Mouse (Mus musculus) c-Kit-positive CD71-positive TER-119-negative erythroid progenitor cells, embryonic 14.5 days (primary cell): ENCODE data around the gene Kdf1.
A peak's percentile ranks its signal among the peaks of the same experiment; 100 is the strongest.
"Not testable (repeated sequence)": the region's sequence is repeated elsewhere in the genome, so short reads cannot be mapped to it uniquely, and the experiment has no call there.

Experiments
- DNase-seq: peaks from one replicate; pipeline ENCODE4 v3.0.0-alpha.2; 2013; ENCODE audit warnings: low read depth

Kdf1 gene

DNA sequence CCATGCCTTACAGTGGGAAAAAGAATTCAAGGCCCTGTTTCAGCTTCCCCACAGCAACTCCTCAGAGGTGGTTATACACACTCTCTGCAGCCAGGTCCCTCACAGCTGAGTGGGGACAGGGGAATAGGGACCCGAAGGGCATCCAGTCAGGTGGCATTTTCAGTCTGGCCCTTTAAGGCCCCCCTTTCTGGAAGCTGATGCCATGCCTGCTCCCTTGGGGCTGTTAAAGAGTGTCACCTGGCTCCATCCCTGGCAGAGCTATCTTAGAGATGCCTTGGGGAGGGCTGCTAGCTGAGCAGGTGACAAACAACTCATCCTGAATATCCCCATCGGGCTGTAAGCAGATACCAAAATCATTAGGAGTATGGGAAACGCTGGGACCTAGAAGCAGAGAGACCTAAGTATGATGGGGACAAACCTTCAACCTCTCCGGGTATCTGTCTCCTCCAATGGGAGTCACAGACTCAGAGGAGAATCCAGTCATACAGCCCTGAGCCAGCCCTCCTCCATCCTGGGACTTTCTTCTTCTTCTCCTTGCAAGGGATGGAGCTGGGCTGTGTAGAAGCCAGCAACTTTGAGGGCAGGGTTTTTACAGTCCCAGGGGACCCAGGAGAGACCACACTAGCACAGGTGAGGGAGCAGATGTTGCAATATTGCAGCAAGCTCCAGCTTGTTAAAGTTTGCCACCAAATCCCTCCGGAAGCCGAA lies 21.9 kb upstream of the Kdf1 start:
- DNase-seq: no peak

- DNase-seq: no peak
Observed at GRCm38 (mm10) chr4:133497461-133498159, 21.2 kb upstream of the Kdf1 start.

- DNase-seq: peak; percentile 53
Observed at GRCm38 (mm10) chr4:133498160-133498724, 20.5 kb upstream of the Kdf1 start, which contains the start of gene Trnp1. Gene Trnp1, minus strand, starts transcription at chr4:133498550.

GRCm38 (mm10) chr4:133501514-133501913 lies 17.2 kb upstream of the Kdf1 start:
- no peak for DNase-seq

DNA sequence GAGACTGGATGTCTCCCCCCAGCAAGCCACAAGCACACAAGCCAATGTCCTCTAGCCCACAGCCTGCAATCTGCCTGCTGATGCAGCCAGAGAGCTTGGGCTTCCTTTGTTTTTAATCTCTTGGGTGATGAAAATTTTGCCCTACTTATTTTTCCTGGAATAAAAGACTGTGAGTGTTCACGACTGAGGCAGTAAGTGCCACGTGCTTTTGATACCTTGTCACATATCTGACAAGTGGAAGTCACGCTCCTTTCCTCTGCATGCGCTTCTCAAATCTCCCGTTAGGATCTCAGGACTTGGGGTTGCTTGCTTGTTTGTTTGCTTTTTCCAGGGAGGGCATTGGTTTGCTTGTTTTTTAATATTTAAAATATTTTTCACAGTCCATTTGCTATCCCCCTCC lies 14.5 kb upstream of the Kdf1 start:
- DNase-seq: no peak

DNA sequence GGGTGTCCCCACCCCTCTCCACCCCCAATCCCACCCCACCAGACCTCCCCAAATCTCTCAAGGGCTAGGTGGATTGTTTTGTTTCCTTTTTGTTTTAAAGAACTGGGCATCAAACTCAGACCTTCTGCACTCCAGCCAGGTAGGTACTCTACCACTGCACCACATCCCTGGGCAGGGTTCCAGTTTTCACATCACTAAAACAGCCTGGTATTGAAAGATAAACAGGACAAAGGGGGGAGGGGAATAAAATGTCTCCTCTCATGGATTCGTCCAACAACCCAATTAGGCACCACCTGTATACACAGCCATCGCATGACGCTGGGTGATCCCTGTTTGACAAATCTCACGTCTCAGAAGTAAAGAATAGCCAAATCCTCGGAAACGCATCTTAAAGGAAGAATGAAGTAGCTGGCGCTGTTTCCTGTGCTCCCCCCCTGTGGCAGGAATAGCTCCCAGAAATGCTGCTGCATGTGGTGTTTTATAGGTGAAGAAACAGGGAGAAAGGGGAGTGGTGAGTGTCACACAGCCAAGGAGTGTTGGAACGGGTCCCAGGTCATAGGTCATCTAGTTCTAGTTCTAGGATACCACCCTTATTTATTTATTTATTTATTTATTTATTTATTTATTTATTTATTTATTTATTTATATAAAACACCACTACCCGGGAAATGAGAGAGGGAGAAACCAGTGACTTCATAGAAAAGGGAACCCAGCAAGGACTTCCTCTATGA lies 13.8 kb upstream of the Kdf1 start:
- no peak for DNase-seq

- DNase-seq: no peak
Observed at GRCm38 (mm10) chr4:133506573-133506972, 12.2 kb upstream of the Kdf1 start.

GRCm38 (mm10) chr4:133508990-133509389 lies 9.8 kb upstream of the Kdf1 start:
- DNase-seq: no peak

DNA sequence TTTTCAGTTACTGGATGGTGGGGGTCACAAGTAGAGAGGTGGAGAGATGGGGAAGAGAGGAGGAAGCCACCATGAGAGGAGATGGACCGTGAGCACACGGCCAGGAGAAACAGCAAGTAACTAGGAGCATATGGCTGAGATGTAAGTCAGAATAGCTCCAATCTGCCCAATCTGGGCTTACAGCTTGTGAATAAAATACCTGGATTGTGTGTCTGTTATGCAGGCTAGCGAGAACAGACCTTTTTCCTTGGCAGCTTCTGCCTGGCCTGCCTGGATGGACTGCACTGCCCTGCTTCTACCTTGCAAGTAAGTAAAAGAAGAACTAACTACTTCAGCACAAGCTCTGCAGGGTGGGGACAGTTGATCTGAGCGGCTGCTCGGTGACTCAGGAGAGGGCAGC lies 7.7 kb upstream of the Kdf1 start:
- DNase-seq: no peak

DNA sequence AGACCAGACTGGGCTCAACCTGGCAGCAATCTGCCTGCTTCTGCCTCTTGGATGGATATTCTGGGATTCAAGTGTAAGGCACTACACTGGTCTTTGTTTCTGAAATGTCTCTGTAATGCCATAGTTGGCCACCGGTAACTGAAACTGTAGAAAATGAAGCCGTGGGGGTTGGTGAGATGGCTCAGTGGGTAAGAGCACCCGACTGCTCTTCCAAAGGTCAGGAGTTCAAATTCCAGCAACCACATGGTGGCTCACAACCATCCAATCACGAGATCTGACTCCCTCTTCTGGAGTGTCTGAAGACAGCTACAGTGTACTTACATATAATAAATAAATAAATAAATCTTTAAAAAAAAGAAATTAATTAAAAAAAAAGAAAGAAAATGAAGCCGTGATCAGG lies 6.3 kb upstream of the Kdf1 start:
- DNase-seq: not testable (repeated sequence)

DNA sequence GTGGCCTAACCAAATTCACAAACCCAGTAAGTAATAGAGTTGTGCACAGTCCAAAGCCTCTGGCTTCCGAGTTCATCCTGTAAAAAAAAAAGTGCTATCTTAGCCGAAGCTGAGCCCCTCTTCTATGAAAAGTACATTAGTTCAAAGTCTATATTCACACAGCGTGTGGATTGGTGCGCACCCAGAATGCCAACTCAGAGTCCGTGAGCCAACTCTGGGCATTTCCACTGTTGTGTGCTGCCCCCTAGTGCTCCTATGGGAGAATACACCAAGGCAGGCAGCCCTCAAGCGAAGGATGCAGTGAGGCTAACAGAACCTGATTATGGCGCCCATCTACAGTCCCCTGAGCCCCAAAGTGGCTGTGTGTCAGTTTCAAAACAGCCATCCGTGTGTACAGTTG lies 5.8 kb upstream of the Kdf1 start:
- peak; percentile 61 for DNase-seq

DNA sequence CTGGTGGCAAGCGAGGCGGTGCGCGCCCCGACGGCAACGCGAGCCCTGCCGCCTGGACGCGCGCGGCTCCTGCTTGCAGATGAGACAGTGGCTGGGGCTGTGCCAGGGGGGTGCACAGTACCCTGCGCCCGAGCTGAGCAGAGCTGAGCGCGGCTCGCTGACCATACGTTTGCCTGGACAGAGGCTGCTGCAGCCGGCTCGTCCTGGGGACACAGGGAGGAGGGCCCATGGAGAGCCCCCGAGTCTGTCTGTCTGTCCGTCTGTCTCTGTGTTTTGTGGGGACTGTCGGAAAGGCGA lies 554 bp downstream of the Kdf1 start:
- no peak for DNase-seq

GRCm38 (mm10) chr4:133521502-133521901 lies 2.7 kb downstream of the Kdf1 start:
- no peak for DNase-seq

- DNase-seq: no peak
Observed at GRCm38 (mm10) chr4:133527788-133528187, 9.0 kb downstream of the Kdf1 start.

- no peak for DNase-seq
Observed at GRCm38 (mm10) chr4:133532777-133533176, 14.0 kb downstream of the Kdf1 start.

DNA sequence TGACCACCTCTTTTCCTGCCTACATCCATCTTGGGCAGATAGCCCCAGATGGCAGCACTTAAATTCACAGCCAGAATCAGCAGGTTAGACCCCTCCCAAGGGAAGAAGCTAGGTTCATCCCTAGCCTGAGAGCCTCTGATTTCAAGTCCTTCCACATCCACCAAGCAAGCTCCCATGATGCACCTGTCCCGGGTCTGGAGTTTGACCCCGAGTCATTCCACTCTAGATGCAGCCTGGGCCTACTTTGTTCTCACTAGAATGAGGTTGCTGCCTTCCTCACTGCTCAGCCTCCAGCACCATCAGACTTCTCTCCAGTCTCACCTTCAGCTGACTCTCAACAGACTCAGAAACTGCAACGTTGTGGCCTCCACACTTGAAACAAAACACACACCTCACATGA lies 17.3 kb downstream of the Kdf1 start:
- DNase-seq: no peak

DNA sequence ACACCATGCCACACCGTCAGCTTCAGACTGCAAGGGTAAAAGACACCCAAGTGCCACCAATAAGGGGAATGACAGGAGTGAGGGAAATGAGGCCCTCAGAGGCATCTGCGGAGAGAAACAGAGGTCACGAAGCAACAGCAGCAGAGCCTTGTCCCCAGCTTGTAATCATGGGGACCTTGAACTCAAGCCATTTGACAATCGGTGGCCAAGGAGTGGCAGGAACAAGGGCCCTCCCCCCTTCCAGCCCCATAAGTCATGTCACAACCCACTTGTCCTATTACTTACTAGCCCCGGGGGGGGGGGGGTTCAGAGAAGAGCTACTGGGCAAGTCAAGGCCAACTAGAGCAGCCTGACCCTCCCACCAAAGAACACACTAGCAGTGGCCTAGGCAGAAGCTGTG lies 17.9 kb downstream of the Kdf1 start:
- DNase-seq: no peak

- DNase-seq: peak; percentile 96
Observed at GRCm38 (mm10) chr4:133545272-133546231, 26.8 kb downstream of the Kdf1 start, which contains the start of gene Nudc. Gene Nudc, minus strand, starts transcription at chr4:133545996.

GRCm38 (mm10) chr4:133552029-133552428 lies 33.3 kb downstream of the Kdf1 start:
- DNase-seq: no peak

GRCm38 (mm10) chr4:133552768-133553447 lies 34.1 kb downstream of the Kdf1 start, which contains the start of gene Nr0b2:
Gene Nr0b2, plus strand, starts transcription at chr4:133553376.
- no peak for DNase-seq
